Mouse (Mus musculus) kidney, embryonic 16.5 days (tissue): ENCODE measurements at regions not wholly inside any gene's neighbourhood (a gene's known extent, or its start where the extent isn't known, plus 50 kb on each side); places are given as distances from the start of the nearest gene placed in this dataset.

Experiments
- ATAC-seq: fragments of 200-750 bp; cut with Nextera tagmentation; 2 replicates; pipeline ENCODE4 v1.8.0; 2017; ENCODE audit warnings: moderate TSS enrichment; ENCODE audit not compliant: low FRiP score, low TSS enrichment
- H3K27ac ChIP-seq: fragments of 300-500 bp; sonication (generic); 2 replicates; pipeline ENCODE4 v1.5.1; 2014; ENCODE audit warnings: low read length
- H3K27me3 ChIP-seq: fragments of 300-500 bp; sonication (generic); 2 replicates; pipeline ENCODE4 v1.6.1; 2014; ENCODE audit warnings: low read length, control low read depth, mixed read lengths; ENCODE audit not compliant: insufficient read depth
- H3K36me3 ChIP-seq: fragments of 300-500 bp; sonication (generic); 2 replicates; pipeline ENCODE4 v1.6.1; 2014; ENCODE audit warnings: low read length, control low read depth, mixed read lengths; ENCODE audit not compliant: insufficient read depth
- H3K4me1 ChIP-seq: fragments of 300-500 bp; sonication (generic); 2 replicates; pipeline ENCODE4 v1.6.1; 2014; ENCODE audit warnings: low read length, control low read depth, mixed read lengths; ENCODE audit not compliant: insufficient read depth
- H3K4me2 ChIP-seq: fragments of 300-500 bp; sonication (generic); replicated peaks from 2 replicates; pipeline ENCODE4 v1.6.1; 2014; ENCODE audit warnings: low read depth, low read length
- H3K4me3 ChIP-seq: fragments of 300-500 bp; sonication (generic); 2 replicates; pipeline ENCODE4 v1.5.1; 2014; ENCODE audit warnings: mild to moderate bottlenecking, low read length
- H3K9ac ChIP-seq: fragments of 300-500 bp; sonication (generic); replicated peaks from 2 replicates; pipeline ENCODE4 v1.6.1; 2014; ENCODE audit warnings: low read length
- H3K9me3 ChIP-seq: fragments of 300-500 bp; sonication (generic); 2 replicates; pipeline ENCODE4 v1.6.1; 2016; ENCODE audit warnings: low read length, control low read depth
- WGBS: fragments of 180-500 bp; shearing (Covaris S2); extraction: QIAGEN DNeasy Blood & Tissue Kit; methylation state at CpG from one replicate; pipeline ENCODE4 v1.1.7; 2014; 5-methylcytosine and 5-hydroxymethylcytosine counted together

- H3K36me3 ChIP-seq, result no peaks in the 10 kb centered on the region
- no peak for ATAC-seq
- H3K4me3 ChIP-seq, result no peak overlapping the region
- H3K9ac ChIP-seq, result no peak overlapping the region
- H3K27me3 ChIP-seq, result no peaks in the 10 kb centered on the region
- WGBS, result 87% methylated on average over 6 of the region's 6 CpGs
- no peaks in the 10 kb centered on the region for H3K9me3 ChIP-seq
- no peak overlapping the region for H3K27ac ChIP-seq
- H3K4me1 ChIP-seq, result no peaks in the 10 kb centered on the region
- no peak overlapping the region for H3K4me2 ChIP-seq
These were observed 78.7 kb upstream of the Armc2 start for GRCm38 (mm10) chr10:42096924-42097323.

- no peak overlapping the region for H3K27ac ChIP-seq
- 91% methylated on average over 10 of the region's 10 CpGs for WGBS
- H3K4me3 ChIP-seq, result no peak overlapping the region
- H3K9me3 ChIP-seq, result no peaks in the 10 kb centered on the region
- no peak for ATAC-seq
- H3K4me1 ChIP-seq, result no peaks in the 10 kb centered on the region
- no peak overlapping the region for H3K9ac ChIP-seq
- H3K27me3 ChIP-seq, result no peaks in the 10 kb centered on the region
- H3K36me3 ChIP-seq, result no peaks in the 10 kb centered on the region
- no peak overlapping the region for H3K4me2 ChIP-seq
These were observed 77.7 kb upstream of the Armc2 start for GRCm38 (mm10) chr10:42095986-42096385.

GRCm38 (mm10) chr10:42094274-42095000 lies 76.2 kb upstream of the Armc2 start:
- Histone ChIP-seq H3K4me2 (no peak overlapping the region), H3K27me3 (no peaks in the 10 kb centered on the region), H3K4me1 (peaks cover 8% of the 10 kb centered on the region), H3K9ac (no peak overlapping the region), H3K4me3 (no peak overlapping the region), H3K36me3 (no peaks in the 10 kb centered on the region), H3K27ac (no peak overlapping the region), H3K9me3 (no peaks in the 10 kb centered on the region)
- WGBS, result 79% methylated on average over 24 of the region's 24 CpGs
- ATAC-seq, result no peak

- no peaks in the 10 kb centered on the region for H3K36me3 ChIP-seq
- H3K9ac ChIP-seq, result no peak overlapping the region
- ATAC-seq, result no peak
- H3K27ac ChIP-seq, result no peak overlapping the region
- 79% methylated on average over 8 of the region's 8 CpGs for WGBS
- H3K4me3 ChIP-seq, result no peak overlapping the region
- H3K4me1 ChIP-seq, result peaks cover 20% of the 10 kb centered on the region
- H3K9me3 ChIP-seq, result no peaks in the 10 kb centered on the region
- H3K27me3 ChIP-seq, result no peaks in the 10 kb centered on the region
- no peak overlapping the region for H3K4me2 ChIP-seq
These were observed 75.0 kb upstream of the Armc2 start for GRCm38 (mm10) chr10:42093176-42093759.

- Histone ChIP-seq H3K4me2 (no peak overlapping the region), H3K4me3 (no peak overlapping the region), H3K36me3 (no peaks in the 10 kb centered on the region), H3K27me3 (no peaks in the 10 kb centered on the region), H3K9me3 (no peaks in the 10 kb centered on the region), H3K27ac (no peak overlapping the region), H3K4me1 (peaks cover 22% of the 10 kb centered on the region), H3K9ac (no peak overlapping the region)
- WGBS, result 69% methylated on average over 6 of the region's 6 CpGs
- ATAC-seq, result no peak
These were observed 74.3 kb upstream of the Armc2 start for GRCm38 (mm10) chr10:42092500-42092899.

GRCm38 (mm10) chr10:42091546-42092168 lies 73.4 kb upstream of the Armc2 start:
- Histone ChIP-seq H3K4me1 (peaks cover 22% of the 10 kb centered on the region), H3K27ac (no peak overlapping the region), H3K9me3 (no peaks in the 10 kb centered on the region; the same call in 1 of the 2 replicates), H3K4me3 (no peak overlapping the region), H3K9ac (no peak overlapping the region), H3K36me3 (no peaks in the 10 kb centered on the region), H3K4me2 (no peak overlapping the region), H3K27me3 (no peaks in the 10 kb centered on the region)
- 90% methylated on average over 11 of the region's 11 CpGs for WGBS
- ATAC-seq, result no peak

GRCm38 (mm10) chr10:42090806-42091205 lies 72.6 kb upstream of the Armc2 start:
- Histone ChIP-seq H3K4me2 (no peak overlapping the region), H3K4me3 (no peak overlapping the region), H3K9me3 (no peaks in the 10 kb centered on the region; the same call in 1 of the 2 replicates), H3K9ac (no peak overlapping the region), H3K36me3 (no peaks in the 10 kb centered on the region), H3K4me1 (peaks cover 22% of the 10 kb centered on the region), H3K27me3 (no peaks in the 10 kb centered on the region), H3K27ac (no peak overlapping the region)
- WGBS, result 96% methylated on average over 7 of the region's 7 CpGs
- no peak for ATAC-seq

- H3K9me3 ChIP-seq, result no peaks in the 10 kb centered on the region; the same call in 1 of the 2 replicates
- H3K9ac ChIP-seq, result 0 out of 2 replicates have a peak overlapping the region, but pooled peaks have one; percentile 3
- H3K4me1 ChIP-seq, result peaks cover 22% of the 10 kb centered on the region
- H3K27me3 ChIP-seq, result no peaks in the 10 kb centered on the region
- 0 out of 2 replicates have a peak, but pooled peaks have one; percentile 13 for ATAC-seq
- H3K27ac ChIP-seq, result peak overlapping the region; percentile 48; the same call in 1 of the 2 replicates
- H3K4me3 ChIP-seq, result no peak overlapping the region
- H3K4me2 ChIP-seq, result no peak overlapping the region
- H3K36me3 ChIP-seq, result no peaks in the 10 kb centered on the region
- WGBS, result 46% methylated on average over 3 of the region's 3 CpGs
These were observed 71.9 kb upstream of the Armc2 start for GRCm38 (mm10) chr10:42090147-42090546.

GRCm38 (mm10) chr10:42089686-42090085 lies 71.4 kb upstream of the Armc2 start:
- H3K4me2 ChIP-seq, result no peak overlapping the region
- ATAC-seq, result peak; percentile 76; the same call in 1 of the 2 replicates
- H3K27me3 ChIP-seq, result no peaks in the 10 kb centered on the region
- 0 out of 2 replicates have a peak overlapping the region, but pooled peaks have one; percentile 3 for H3K9ac ChIP-seq
- no peak overlapping the region for H3K4me3 ChIP-seq
- H3K4me1 ChIP-seq, result peaks cover 22% of the 10 kb centered on the region
- no peaks in the 10 kb centered on the region; the same call in 1 of the 2 replicates for H3K9me3 ChIP-seq
- 30% methylated on average over 5 of the region's 5 CpGs for WGBS
- H3K27ac ChIP-seq, result peak overlapping the region; percentile 48
- no peaks in the 10 kb centered on the region for H3K36me3 ChIP-seq
